ENCODE assay signal across 8 mouse cellular contexts in genomic region chr14:62331457-62331856, GRCm38 (mm10). TPM values are rescaled to one million over a fixed set of nuclear protein-coding genes. Genes with fewer than 3 reads are reported as not detected.
DNase-seq lines count a peak whose midpoint lies in the region; ATAC-seq lines count a peak whose summit lies in the region.

No protein-coding gene starts in this region.

- DNase-seq in lung, postnatal 4 days = no peak
- no peak for DNase-seq in embryonic facial prominence, embryonic 14.5 days (ENCODE audit: low spot score)
- no peak for DNase-seq in limb, embryonic 11.5 days (ENCODE audit: low spot score)
- no peak for DNase-seq in natural killer cell, adult 2 months (ENCODE audit: low spot score in 2 of 2)
- DNase-seq in left cerebral cortex, adult 8-10 months (ENCODE audit: low spot score in 2 of 2) = no peak
- DNase-seq in adrenal gland, postnatal 4 days (ENCODE audit: low spot score in 2 of 2) = no peak

- peak overlapping the region; percentile 76 for H3K9ac ChIP-seq in lung, embryonic 15.5 days
- peak overlapping the region; percentile 79 for H3K9ac ChIP-seq in embryonic facial prominence, embryonic 14.5 days (ENCODE audit: low read depth, low read length)
- H3K9ac ChIP-seq in limb, embryonic 11.5 days (ENCODE audit: low read length) = no peak overlapping the region; the same call in 1 of the 2 replicates
- H3K9ac ChIP-seq in neural tube, embryonic 15.5 days (replicated peaks) = peak overlapping the region; percentile 76; the same call in 1 of the 2 replicates

- no peaks in the 10 kb centered on the region for H3K36me3 ChIP-seq in lung, embryonic 15.5 days
- H3K36me3 ChIP-seq in embryonic facial prominence, embryonic 14.5 days (ENCODE audit: control insufficient read depth, insufficient read depth, low read length) = no peaks in the 10 kb centered on the region
- no peaks in the 10 kb centered on the region for H3K36me3 ChIP-seq in limb, embryonic 11.5 days (ENCODE audit: control insufficient read depth, insufficient read depth, low read length)
- no peaks in the 10 kb centered on the region for H3K36me3 ChIP-seq in neural tube, embryonic 15.5 days

- H3K4me2 ChIP-seq in lung, embryonic 15.5 days = peak overlapping the region; percentile 72
- peak overlapping the region; percentile 88 for H3K4me2 ChIP-seq in embryonic facial prominence, embryonic 14.5 days (ENCODE audit: low read depth, low read length)
- peak overlapping the region; percentile 69 for H3K4me2 ChIP-seq in limb, embryonic 11.5 days (ENCODE audit: low read depth, severe bottlenecking)
- peak overlapping the region; percentile 86 for H3K4me2 ChIP-seq in neural tube, embryonic 15.5 days

- WGBS in lung, embryonic 15.5 days = 17% methylated on average over 6 of the region's 6 CpGs
- 21% methylated on average over 6 of the region's 6 CpGs for WGBS in embryonic facial prominence, embryonic 14.5 days
- WGBS in limb, embryonic 11.5 days = 23% methylated on average over 6 of the region's 6 CpGs
- WGBS in neural tube, embryonic 15.5 days = 15% methylated on average over 6 of the region's 6 CpGs

- H3K27me3 ChIP-seq in lung, embryonic 15.5 days = no peaks in the 10 kb centered on the region
- no peaks in the 10 kb centered on the region for H3K27me3 ChIP-seq in embryonic facial prominence, embryonic 14.5 days (replicated peaks; ENCODE audit: control insufficient read depth, insufficient read depth, low read length)
- H3K27me3 ChIP-seq in limb, embryonic 11.5 days (ENCODE audit: control insufficient read depth, insufficient read depth, low read length) = no peaks in the 10 kb centered on the region
- H3K27me3 ChIP-seq in neural tube, embryonic 15.5 days (replicated peaks) = no peaks in the 10 kb centered on the region

- H3K4me1 ChIP-seq in lung, embryonic 15.5 days = peaks cover 31% of the 10 kb centered on the region
- peaks cover 20% of the 10 kb centered on the region for H3K4me1 ChIP-seq in embryonic facial prominence, embryonic 14.5 days (ENCODE audit: control insufficient read depth, insufficient read depth, low read length)
- peaks cover 2% of the 10 kb centered on the region; the same call in 1 of the 2 replicates for H3K4me1 ChIP-seq in limb, embryonic 11.5 days (ENCODE audit: control insufficient read depth, insufficient read depth, low read length)
- H3K4me1 ChIP-seq in neural tube, embryonic 15.5 days = peaks cover 24% of the 10 kb centered on the region

- H3K27ac ChIP-seq in lung, embryonic 15.5 days = 0 out of 2 replicates have a peak overlapping the region, but pooled peaks have one; percentile 91
- no peak overlapping the region for H3K27ac ChIP-seq in embryonic facial prominence, embryonic 14.5 days (replicated peaks; ENCODE audit: low read depth, low read length)
- H3K27ac ChIP-seq in limb, embryonic 11.5 days (replicated peaks; ENCODE audit: low read depth, low read length) = no peak overlapping the region
- no peak overlapping the region for H3K27ac ChIP-seq in neural tube, embryonic 15.5 days (replicated peaks)

- H3K9me3 ChIP-seq in lung, embryonic 15.5 days = no peaks in the 10 kb centered on the region
- H3K9me3 ChIP-seq in embryonic facial prominence, embryonic 14.5 days (ENCODE audit: control insufficient read depth, low read length) = no peaks in the 10 kb centered on the region
- no peaks in the 10 kb centered on the region for H3K9me3 ChIP-seq in limb, embryonic 11.5 days (ENCODE audit: control insufficient read depth, low read length)
- no peaks in the 10 kb centered on the region for H3K9me3 ChIP-seq in neural tube, embryonic 15.5 days (replicated peaks)

- peak overlapping the region; percentile 87 for H3K4me3 ChIP-seq in lung, embryonic 15.5 days
- peak overlapping the region; percentile 69 for H3K4me3 ChIP-seq in embryonic facial prominence, embryonic 14.5 days (ENCODE audit: low read depth, low read length)
- peak overlapping the region; percentile 67 for H3K4me3 ChIP-seq in limb, embryonic 11.5 days (ENCODE audit: low read depth, low read length)
- H3K4me3 ChIP-seq in neural tube, embryonic 15.5 days (replicated peaks) = peak overlapping the region; percentile 91

- ATAC-seq in lung, embryonic 15.5 days (ENCODE audit: borderline replicate concordance, extremely low read depth, low FRiP score, low TSS enrichment) = no peak
- no peak for ATAC-seq in embryonic facial prominence, embryonic 14.5 days (ENCODE audit: low read depth)
- no peak for ATAC-seq in limb, embryonic 11.5 days (ENCODE audit: insufficient number of reproducible peaks, low FRiP score, low TSS enrichment, low read depth)
- no peak for ATAC-seq in neural tube, embryonic 15.5 days (ENCODE audit: low FRiP score)

RNA-seq across cellular contexts. Expression of gene Dleu7, which starts 38.6 kb away (rescaled TPM):
- polyA plus RNA-seq in lung, embryonic 15.5 days (2015; fragmentation: Nextera tagmentation; extraction: Ambion mirVana) = 0.54 and 0.96 TPM in 2 replicates
- polyA plus RNA-seq in embryonic facial prominence, embryonic 14.5 days (2014; fragmentation: Nextera tagmentation; extraction: Ambion mirVana) = 1.8 and 2.2 TPM in 2 replicates
- polyA plus RNA-seq in limb, embryonic 11.5 days (2014; fragmentation: Nextera tagmentation; extraction: Ambion mirVana) = 0.85 and 0.88 TPM in 2 replicates
- 13.6 and 19.9 TPM in 2 replicates for polyA plus RNA-seq in neural tube, embryonic 15.5 days (2015; fragmentation: Nextera tagmentation; extraction: Ambion mirVana)
- 1 to 10 TPM; 6.2 to 8.1 (median 7.2) TPM for total RNA-seq in left cerebral cortex, adult 8-10 months (2022)
- total RNA-seq in adrenal gland, postnatal 4 days (2021) = under 1 TPM; 0.31 to 0.53 TPM

RNA-seq across cellular contexts. Expression of gene Rnaseh2b, which starts 39.1 kb away (rescaled TPM):
- polyA plus RNA-seq in lung, embryonic 15.5 days (2015; fragmentation: Nextera tagmentation; extraction: Ambion mirVana) = 57.7 and 57.8 TPM in 2 replicates
- 53.8 and 62.9 TPM in 2 replicates for polyA plus RNA-seq in embryonic facial prominence, embryonic 14.5 days (2014; fragmentation: Nextera tagmentation; extraction: Ambion mirVana)
- 59.0 and 61.1 TPM in 2 replicates for polyA plus RNA-seq in limb, embryonic 11.5 days (2014; fragmentation: Nextera tagmentation; extraction: Ambion mirVana)
- 25.8 and 37.8 TPM in 2 replicates for polyA plus RNA-seq in neural tube, embryonic 15.5 days (2015; fragmentation: Nextera tagmentation; extraction: Ambion mirVana)
- total RNA-seq in left cerebral cortex, adult 8-10 months (2022) = 10 to 100 TPM; 10.4 to 14.3 (median 13.1) TPM
- 10 to 100 TPM; 35.2 to 36.6 TPM for total RNA-seq in adrenal gland, postnatal 4 days (2021)
